Mouse (Mus musculus) ES-E14 (cell line): Measurements from ENCODE around the gene Tmem164. TPM values are rescaled to one million over a fixed set of nuclear protein-coding genes. Genes with fewer than 3 reads are reported as not detected.

ENCODE experiments used
- DNase-seq: peaks from one replicate; pipeline ENCODE4 v3.0.0-alpha.2; 2013; ENCODE audit warnings: low read depth, low spot score
- H3K27ac ChIP-seq: 2 replicates; pipeline ENCODE4 v1.5.1; 2012; ENCODE audit warnings: low read depth, mild to moderate bottlenecking, low read length, moderate library complexity, mixed read lengths; ENCODE audit not compliant: poor library complexity, insufficient read depth, severe bottlenecking
- H3K36me3 ChIP-seq: 2 replicates; pipeline ENCODE4 v1.6.1; 2012; ENCODE audit warnings: mild to moderate bottlenecking, low read length, moderate library complexity, mixed read lengths; ENCODE audit not compliant: control insufficient read depth, poor library complexity, insufficient read depth, severe bottlenecking
- H3K4me1 ChIP-seq, 2 experiments: fragments of 150-350 bp in 1 of 2; sonication (generic) in 1 of 2; 2 replicates each; pipeline ENCODE4 v1.6.1; 2012; ENCODE audit warnings: low read length in 2 of 2, mild to moderate bottlenecking in 1 of 2, mixed read lengths in 1 of 2; ENCODE audit not compliant: control insufficient read depth in 2 of 2, insufficient read depth in 2 of 2, poor library complexity in 1 of 2
- H3K4me3 ChIP-seq, 2 experiments: fragments of 150-350 bp in 1 of 2; sonication (generic) in 1 of 2; 2 replicates each; pipeline ENCODE4 v1.5.1; 2012; ENCODE audit warnings: low read length in 2 of 2, low read depth in 1 of 2, mild to moderate bottlenecking in 1 of 2, mixed read lengths in 1 of 2; ENCODE audit not compliant: insufficient read depth in 1 of 2, poor library complexity in 1 of 2, severe bottlenecking in 1 of 2
- H3K9ac ChIP-seq: 2 replicates; pipeline ENCODE4 v1.6.1; 2012; ENCODE audit warnings: low read depth, mild to moderate bottlenecking, low read length, mixed read lengths; ENCODE audit not compliant: poor library complexity, insufficient read depth, severe bottlenecking
- H3K9me3 ChIP-seq: fragments of 150-350 bp; sonication (generic); 2 replicates; pipeline ENCODE4 v1.6.1; 2012; ENCODE audit warnings: low read depth, mild to moderate bottlenecking, low read length; ENCODE audit not compliant: control insufficient read depth, insufficient read depth
- CHD2 ChIP-seq: IDR thresholded peaks from 2 replicates; pipeline ENCODE4 v1.6.1; 2014; ENCODE audit warnings: mild to moderate bottlenecking, low read depth, low read length, inconsistent platforms
- HCFC1 ChIP-seq: IDR thresholded peaks from 2 replicates; pipeline ENCODE4 v1.6.1; 2012; ENCODE audit warnings: low read length, inconsistent platforms, borderline replicate concordance; ENCODE audit not compliant: insufficient read depth
- MAFK ChIP-seq: IDR thresholded peaks from 2 replicates; pipeline ENCODE4 v1.6.1; 2014; ENCODE audit warnings: mild to moderate bottlenecking, low read depth, low read length, inconsistent platforms; ENCODE audit not compliant: insufficient read depth
- ZC3H11A ChIP-seq: IDR thresholded peaks from 2 replicates; pipeline ENCODE4 v1.6.1; 2012; ENCODE audit warnings: low read depth, mild to moderate bottlenecking, inconsistent platforms, low read length, borderline replicate concordance
- ZNF384 ChIP-seq: IDR thresholded peaks from 2 replicates; pipeline ENCODE4 v1.6.1; 2012; ENCODE audit warnings: low read depth, low read length, inconsistent platforms
- in situ Hi-C, 2 experiments: fragments of 600-800 bp; cut with MboI; formaldehyde crosslinking; loops; one replicate each; pipeline ENCODE4 v1.15.1; 2025; ENCODE audit warnings: low sequenced_read_pairs in 2 of 2, inconsistent platforms in 1 of 2; ENCODE audit not compliant: unreplicated experiment in 2 of 2
- total RNA-seq: library from RNA; depleted of rRNA; stranded (reverse); fragments of 300-350 nt; gene quantifications from 2 replicates; pipeline ENCODE4 v1.2.3, GENCODE M21; 2012

The Tmem164 gene
- total RNA-seq, 1 experiment: 15.3 TPM

DNA sequence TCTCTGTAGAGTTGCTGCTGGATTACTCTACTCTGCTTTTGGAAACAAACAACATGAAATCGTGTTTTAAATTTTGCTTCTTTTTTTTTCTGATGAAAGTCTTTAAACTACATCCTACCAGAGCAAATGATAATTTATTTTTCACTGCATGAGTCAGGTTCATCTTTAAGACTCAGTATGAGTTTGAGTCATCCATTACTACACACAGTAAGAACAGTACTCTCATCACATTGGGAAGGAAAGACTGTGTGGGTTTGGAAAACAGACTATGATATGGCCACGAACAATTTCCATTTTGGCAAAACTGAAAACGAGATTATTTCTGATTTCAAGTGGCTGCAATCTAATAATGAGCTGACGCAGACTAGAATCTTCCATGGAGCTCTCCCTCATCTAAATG is 202.4 kb downstream of the Tmem164 start:
- TF ChIP-seq MAFK: no peak
- no peak for TF ChIP-seq ZNF384
- TF ChIP-seq ZC3H11A: no peak
- TF ChIP-seq HCFC1: no peak
- TF ChIP-seq CHD2: no peak
- DNase-seq: no peak
- Histone ChIP-seq H3K36me3 (no peaks in the 10 kb centered on the region), H3K9ac (no peak overlapping the region), H3K9me3 (no peaks in the 10 kb centered on the region), H3K4me3 (no peak overlapping the region), H3K4me1 (no peaks in the 10 kb centered on the region), H3K27ac (no peak overlapping the region)
- in situ Hi-C loops: no loop called here

DNA sequence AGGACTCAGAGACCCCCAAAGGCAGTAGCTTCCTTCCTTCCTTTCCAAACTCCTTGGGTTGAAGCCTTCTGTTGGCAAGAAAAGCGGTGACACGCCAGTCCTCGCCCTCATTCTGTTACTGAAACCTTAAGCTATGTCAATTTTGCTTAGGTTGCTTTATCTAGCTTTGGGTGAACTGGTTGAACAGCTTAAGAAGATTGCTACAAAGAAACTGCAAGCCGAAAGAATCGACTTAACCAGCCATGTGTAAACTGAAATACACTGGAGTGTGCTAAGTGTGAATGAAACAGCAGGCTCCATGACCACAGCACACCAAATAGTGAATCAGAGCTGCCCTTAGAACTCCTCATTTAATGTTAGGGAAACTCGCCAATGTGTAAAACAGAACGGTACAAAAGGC is 204.8 kb downstream of the Tmem164 start:
- no peak overlapping the region for H3K4me3 ChIP-seq
- H3K27ac ChIP-seq: no peak overlapping the region
- TF ChIP-seq CHD2: no peak
- TF ChIP-seq HCFC1: no peak
- TF ChIP-seq ZNF384: no peak
- TF ChIP-seq MAFK: no peak
- TF ChIP-seq ZC3H11A: no peak
- H3K9me3 ChIP-seq: no peaks in the 10 kb centered on the region
- no peaks in the 10 kb centered on the region for H3K4me1 ChIP-seq
- DNase-seq: no peak
- H3K36me3 ChIP-seq: no peaks in the 10 kb centered on the region
- in situ Hi-C loops: no loop called here
- no peak overlapping the region for H3K9ac ChIP-seq
